Mouse (Mus musculus): ENCODE results near the gene H2al1n. TPM values are rescaled to one million over a fixed set of nuclear protein-coding genes. Genes with fewer than 3 reads are reported as not detected.
"Not testable (repeated sequence)": the region's sequence is repeated elsewhere in the genome, so short reads cannot be mapped to it uniquely, and the experiment has no call there.

Gene H2al1n
- not detected in 2 replicates for polyA plus RNA-seq (2016; fragmentation: Nextera tagmentation; extraction: Ambion mirVana)

- not testable (repeated sequence) for H3K36me3 ChIP-seq; H3K9ac ChIP-seq; ATAC-seq (ENCODE audit: low FRiP score); H3K4me1 ChIP-seq; H3K9me3 ChIP-seq (replicated peaks); H3K4me2 ChIP-seq (replicated peaks); H3K4me3 ChIP-seq; H3K27me3 ChIP-seq; H3K27ac ChIP-seq
- 78% methylated on average over 3 of the region's 3 CpGs for WGBS
These were observed at the start of gene H2al1n for GRCm38 (mm10) chrX:14210848-14211247. Gene H2al1n (plus strand): TSS chrX:14211148.

GRCm38 (mm10) chrX:14199284-14199683 lies 11.7 kb upstream of the H2al1n start:
- no peaks in the 10 kb centered on the region for H3K27me3 ChIP-seq
- H3K4me2 ChIP-seq (replicated peaks): no peak overlapping the region
- no peak for ATAC-seq (ENCODE audit: low FRiP score)
- no peak overlapping the region for H3K4me3 ChIP-seq
- WGBS: 68% methylated on average over 4 of the region's 4 CpGs
- H3K36me3 ChIP-seq: no peaks in the 10 kb centered on the region
- H3K27ac ChIP-seq: no peak overlapping the region
- no peaks in the 10 kb centered on the region for H3K4me1 ChIP-seq
- H3K9me3 ChIP-seq (replicated peaks): no peaks in the 10 kb centered on the region
- no peak overlapping the region for H3K9ac ChIP-seq

DNA sequence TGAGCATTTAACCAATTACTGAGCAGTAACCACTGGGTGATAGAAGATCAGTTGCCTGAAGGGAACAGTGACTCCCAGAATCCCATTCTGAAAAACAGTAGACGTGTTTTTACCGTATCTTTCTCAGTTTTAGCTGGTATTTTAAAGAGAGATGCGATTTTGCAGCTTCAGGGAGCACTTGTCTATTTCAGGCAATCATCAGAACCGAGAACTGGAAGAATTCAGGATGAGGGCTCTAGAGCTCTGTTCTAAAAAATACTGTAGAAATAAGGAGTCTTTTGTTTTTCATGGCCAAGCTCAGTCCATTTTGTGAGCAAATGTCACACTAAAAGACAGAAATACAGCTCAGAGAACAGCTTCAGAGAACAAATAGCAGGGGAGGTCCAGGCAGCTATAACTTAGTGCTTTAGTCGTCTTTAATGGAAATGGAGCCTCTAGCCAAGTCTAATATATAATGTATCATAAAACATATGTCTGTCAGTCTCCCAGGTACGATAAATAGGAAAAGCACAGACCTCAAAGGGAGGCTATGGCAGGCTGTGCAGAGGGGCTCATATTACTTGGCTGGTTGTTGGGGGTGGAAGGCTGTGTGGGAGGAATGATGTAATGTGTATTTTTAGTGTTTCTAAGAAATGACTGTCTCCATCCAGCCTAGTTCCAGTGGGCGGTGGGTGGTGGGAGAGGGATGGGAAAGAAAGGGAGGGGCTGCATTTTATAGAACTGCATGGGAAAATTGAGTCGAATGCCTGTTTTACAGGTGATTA lies 4.7 kb upstream of the H2al1n start:
- Histone ChIP-seq H3K4me2 (replicated peaks) (no peak overlapping the region), H3K4me3 (no peak overlapping the region), H3K9ac (no peak overlapping the region), H3K27me3 (no peaks in the 10 kb centered on the region), H3K36me3 (no peaks in the 10 kb centered on the region), H3K4me1 (no peaks in the 10 kb centered on the region), H3K9me3 (replicated peaks) (no peaks in the 10 kb centered on the region), H3K27ac (no peak overlapping the region)
- 68% methylated on average over 8 of the region's 8 CpGs for WGBS
- ATAC-seq (ENCODE audit: low FRiP score): no peak

DNA sequence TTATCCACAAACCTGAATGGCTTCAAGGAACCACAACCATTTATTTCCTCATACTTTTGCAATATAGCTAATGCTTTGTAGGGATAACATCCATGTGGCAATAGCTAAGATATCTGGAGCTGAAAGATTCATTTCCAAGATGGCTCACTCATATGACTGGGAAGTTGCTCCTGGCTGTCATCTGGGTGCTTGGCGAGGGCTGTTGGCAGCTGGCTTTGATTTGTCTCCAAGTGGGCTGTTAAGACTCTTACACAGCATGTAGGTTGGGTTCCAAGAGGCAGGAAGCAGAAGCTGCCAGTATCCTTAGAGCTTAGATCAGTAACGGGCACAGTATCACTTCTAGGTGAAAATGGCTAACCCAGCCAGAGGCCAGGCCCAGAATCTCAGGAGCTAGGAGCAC lies 18.3 kb downstream of the H2al1n start:
- no peak for ATAC-seq (ENCODE audit: low FRiP score)
- H3K27me3 ChIP-seq: no peaks in the 10 kb centered on the region
- H3K4me2 ChIP-seq (replicated peaks): no peak overlapping the region
- H3K9me3 ChIP-seq (replicated peaks): no peaks in the 10 kb centered on the region
- WGBS: 79% methylated on average over 2 of the region's 2 CpGs
- no peak overlapping the region for H3K9ac ChIP-seq
- H3K36me3 ChIP-seq: no peaks in the 10 kb centered on the region
- H3K4me1 ChIP-seq: no peaks in the 10 kb centered on the region
- no peak overlapping the region for H3K27ac ChIP-seq
- no peak overlapping the region for H3K4me3 ChIP-seq

DNA sequence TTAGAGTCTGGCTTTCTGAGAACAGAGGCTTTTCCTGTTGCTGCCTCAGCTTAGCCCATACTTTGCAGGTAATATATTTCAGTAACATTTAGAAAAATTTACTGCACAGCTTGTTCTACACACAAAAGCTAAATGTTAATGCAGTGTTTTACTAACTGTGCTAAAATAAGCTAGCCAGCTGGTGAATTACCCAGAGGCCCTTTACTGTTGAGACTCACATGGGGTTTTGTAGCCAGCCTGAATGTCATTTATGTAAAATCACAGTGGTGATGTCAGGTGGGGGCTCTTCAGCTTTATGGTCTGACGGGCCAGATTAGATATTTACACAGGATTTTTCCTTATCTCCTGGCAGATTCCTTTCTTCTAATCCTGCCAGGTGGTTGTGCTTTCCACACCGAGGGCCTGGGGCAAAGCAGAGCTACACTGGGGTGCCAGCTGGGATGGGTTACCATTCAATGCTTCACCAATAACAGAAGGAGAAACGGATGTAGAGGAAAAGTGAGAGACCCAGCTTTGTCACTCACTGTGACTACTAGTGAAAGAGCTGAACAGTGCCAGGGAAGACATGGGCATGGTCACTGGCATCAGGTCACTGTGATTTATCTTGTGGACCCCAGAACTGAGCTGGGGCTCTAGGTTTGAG lies 48.8 kb downstream of the H2al1n start:
- ATAC-seq (ENCODE audit: low FRiP score): no peak
- Histone ChIP-seq H3K9ac (no peak overlapping the region), H3K27me3 (no peaks in the 10 kb centered on the region)

More for the DNA sequence above, 48.8 kb downstream of the H2al1n start:
- H3K4me1 ChIP-seq: no peaks in the 10 kb centered on the region
- no peak overlapping the region for H3K4me3 ChIP-seq
- H3K36me3 ChIP-seq: no peaks in the 10 kb centered on the region
- no peak overlapping the region for H3K4me2 ChIP-seq (replicated peaks)
- WGBS: 73% methylated on average over 3 of the region's 3 CpGs
- H3K9me3 ChIP-seq (replicated peaks): no peaks in the 10 kb centered on the region
- H3K27ac ChIP-seq: no peak overlapping the region
